Mouse (Mus musculus): ENCODE results near the gene Cry2.

GRCm38 (mm10) chr2:92424462-92425308 lies 9.2 kb downstream of the Cry2 start:
- TF ChIP-seq CTCF (IDR thresholded peaks at IDR 0.05; ENCODE audit: control insufficient read depth, insufficient read depth, insufficient read length), result no peak
- no peak for TF ChIP-seq CEBPB (IDR thresholded peaks at IDR 0.05; ENCODE audit: low read depth)
- no peak for TF ChIP-seq USF1 (IDR thresholded peaks at IDR 0.05; ENCODE audit: low read depth)
- TF ChIP-seq MAX (IDR thresholded peaks at IDR 0.05), result no peak

Data from C2C12 (cell line).